Mouse (Mus musculus) limb, embryonic 12.5 days (tissue): ENCODE results near the gene Obp2a. TPM values are rescaled to one million over a fixed set of nuclear protein-coding genes. Genes with fewer than 3 reads are reported as not detected.
"Not testable (repeated sequence)": the region's sequence is repeated elsewhere in the genome, so short reads cannot be mapped to it uniquely, and the experiment has no call there.

Experiments used
- ATAC-seq: fragments of 200-750 bp; cut with Nextera tagmentation; 2 replicates; pipeline ENCODE4 v1.8.0; 2017; ENCODE audit warnings: low read depth, moderate TSS enrichment; ENCODE audit not compliant: insufficient number of reproducible peaks, insufficient read depth, low FRiP score, low TSS enrichment
- H3K27ac ChIP-seq: fragments of 300-500 bp; sonication (generic); 2 replicates; pipeline ENCODE4 v1.5.1; 2016; ENCODE audit warnings: mild to moderate bottlenecking, moderate library complexity
- H3K27me3 ChIP-seq: fragments of 300-500 bp; sonication (generic); 2 replicates; pipeline ENCODE4 v1.6.1; 2016; ENCODE audit warnings: mild to moderate bottlenecking, moderate library complexity
- H3K36me3 ChIP-seq: fragments of 300-500 bp; sonication (generic); 2 replicates; pipeline ENCODE4 v1.6.1; 2016; ENCODE audit warnings: mild to moderate bottlenecking, moderate library complexity
- H3K4me1 ChIP-seq: fragments of 300-500 bp; sonication (generic); replicated peaks from 2 replicates; pipeline ENCODE4 v1.6.1; 2016
- H3K4me2 ChIP-seq: fragments of 300-500 bp; sonication (generic); 2 replicates; pipeline ENCODE4 v1.6.1; 2016; ENCODE audit warnings: mild to moderate bottlenecking, moderate library complexity
- H3K4me3 ChIP-seq: fragments of 300-500 bp; sonication (generic); replicated peaks from 2 replicates; pipeline ENCODE4 v1.5.1; 2016; ENCODE audit warnings: mild to moderate bottlenecking
- H3K9ac ChIP-seq: fragments of 300-500 bp; sonication (generic); replicated peaks from 2 replicates; pipeline ENCODE4 v1.6.1; 2016; ENCODE audit warnings: mild to moderate bottlenecking, moderate library complexity
- H3K9me3 ChIP-seq: fragments of 300-500 bp; sonication (generic); 2 replicates; pipeline ENCODE4 v1.6.1; 2016; ENCODE audit warnings: mild to moderate bottlenecking, moderate library complexity
- WGBS: fragments of 180-500 bp; shearing (Covaris S2); methylation state at CpG from one replicate; pipeline ENCODE4 v1.1.7; 2016; 5-methylcytosine and 5-hydroxymethylcytosine counted together
- polyA plus RNA-seq: library from polyadenylated mRNA; unstranded; fragments of >200 nt; fragmentation: Nextera tagmentation; extraction: Ambion mirVana; gene quantifications from 2 replicates; pipeline ENCODE4 v1.2.1, GENCODE M21; 2016

Gene Obp2a
- polyA plus RNA-seq, 1 experiment from 2014 or later = not detected

DNA sequence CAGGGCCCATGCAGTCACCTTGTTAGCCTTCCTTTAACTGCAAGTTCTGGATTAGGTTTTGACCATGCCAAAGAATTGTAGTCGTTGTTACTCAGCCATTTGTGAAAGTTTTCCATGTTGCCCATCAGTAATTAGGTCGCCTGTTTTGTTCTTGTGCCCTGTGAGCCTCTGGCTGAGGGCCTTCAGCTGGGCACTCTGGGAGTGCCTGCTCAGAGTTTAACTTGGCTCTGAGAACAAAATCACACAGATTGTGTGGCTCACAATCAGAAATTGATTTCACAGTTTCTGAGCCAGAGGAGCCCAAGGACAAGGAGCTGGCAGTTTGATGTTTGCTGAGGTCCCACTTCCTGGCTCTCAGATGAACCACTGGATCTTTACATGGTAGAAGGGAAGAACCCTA is 9.9 kb downstream of the Obp2a start:
- H3K36me3 ChIP-seq, H3K27me3 ChIP-seq, ATAC-seq: not testable (repeated sequence)

DNA sequence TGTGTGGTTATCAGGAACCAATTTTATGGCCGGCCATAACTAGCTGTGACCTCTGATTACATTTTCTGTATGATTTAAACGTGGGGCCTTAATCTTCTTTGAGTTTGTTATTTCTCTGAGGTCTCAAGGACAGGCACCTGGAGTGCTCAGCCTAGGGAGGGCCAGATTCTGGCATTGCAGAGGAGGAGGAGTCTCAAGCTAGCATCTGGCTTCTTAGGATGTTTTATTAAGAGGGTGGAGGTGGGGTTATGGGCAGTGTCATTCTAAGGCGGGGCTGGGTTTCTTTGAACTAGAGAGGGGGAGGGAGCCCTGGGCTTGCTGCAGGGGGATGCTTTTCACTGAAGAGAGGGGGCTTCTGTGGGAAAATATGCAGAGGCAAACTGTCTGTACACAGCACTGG is 11.8 kb downstream of the Obp2a start:
- not testable (repeated sequence) for H3K4me1 ChIP-seq, H3K27me3 ChIP-seq, H3K4me2 ChIP-seq, H3K36me3 ChIP-seq, H3K4me3 ChIP-seq, H3K9ac ChIP-seq, ATAC-seq, H3K27ac ChIP-seq, H3K9me3 ChIP-seq
- 15% methylated on average over 3 of the region's 3 CpGs for WGBS

More for the DNA sequence above, 9.9 kb downstream of the Obp2a start:
- H3K4me3 ChIP-seq, H3K9me3 ChIP-seq, H3K4me2 ChIP-seq, H3K27ac ChIP-seq, H3K4me1 ChIP-seq, H3K9ac ChIP-seq: not testable (repeated sequence)
- 74% methylated on average over 2 of the region's 2 CpGs for WGBS

DNA sequence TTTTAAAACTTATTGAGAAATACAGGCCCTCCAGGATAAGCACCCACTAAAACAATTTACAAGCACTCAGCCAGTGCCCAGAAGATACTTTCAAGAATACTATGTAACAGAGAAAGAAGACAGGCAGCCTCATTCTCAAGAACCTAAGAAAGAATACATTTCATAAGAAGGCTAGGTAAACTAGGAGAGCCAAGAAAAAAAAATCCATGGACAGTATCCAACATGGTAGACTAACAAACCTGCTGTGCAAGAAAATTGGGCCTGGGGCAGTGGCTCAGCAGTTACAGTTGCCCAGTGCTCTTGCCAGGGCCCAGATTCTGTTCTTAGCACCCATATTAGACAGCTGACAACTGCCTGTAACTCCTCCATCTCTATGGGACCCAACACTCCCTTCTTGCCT is 17.4 kb downstream of the Obp2a start:
- H3K4me1 ChIP-seq = no peaks in the 10 kb centered on the region
- no peaks in the 10 kb centered on the region for H3K36me3 ChIP-seq
- no peak overlapping the region for H3K4me2 ChIP-seq
- H3K27me3 ChIP-seq = no peaks in the 10 kb centered on the region
- no peak overlapping the region for H3K4me3 ChIP-seq
- no peak overlapping the region for H3K9ac ChIP-seq
- no peak for ATAC-seq
- H3K9me3 ChIP-seq = no peaks in the 10 kb centered on the region; the same call in 1 of the 2 replicates
- H3K27ac ChIP-seq = no peak overlapping the region

DNA sequence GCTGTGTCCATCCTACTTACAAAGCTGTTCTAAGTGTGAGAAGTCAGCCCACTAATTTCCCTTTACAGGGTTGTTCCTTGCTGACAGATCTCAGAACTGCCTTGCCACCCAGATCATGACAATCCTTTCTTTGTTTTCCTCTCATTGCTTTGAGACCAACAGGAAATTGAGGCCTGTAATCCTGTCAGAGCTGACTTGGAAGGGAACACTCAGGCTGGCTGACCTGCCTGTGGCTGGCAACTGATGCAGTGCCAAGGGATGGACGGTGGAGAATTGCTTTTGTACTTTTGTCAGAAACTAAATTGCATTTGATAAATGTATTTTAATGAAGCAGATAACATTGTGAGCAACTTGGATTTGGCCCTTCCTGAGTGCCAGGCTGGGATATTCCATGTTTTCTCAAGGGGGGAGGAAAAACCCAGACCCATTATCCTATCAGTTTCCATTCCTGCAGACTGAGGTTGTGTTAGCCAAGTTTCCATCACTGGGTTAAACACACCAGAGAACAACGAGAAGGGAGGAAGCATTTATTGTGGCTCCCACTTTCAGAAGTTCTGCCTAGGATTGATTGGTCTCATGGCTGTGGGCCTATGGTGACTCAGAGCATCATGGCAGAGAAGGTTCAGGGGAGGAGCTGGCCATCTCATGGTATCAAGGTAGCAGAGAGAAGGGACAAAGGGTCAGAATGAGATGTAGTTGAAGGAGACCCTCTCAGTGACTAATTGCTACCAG is 33.5 kb downstream of the Obp2a start:
- Histone ChIP-seq H3K4me3 (no peak overlapping the region), H3K9me3 (peaks cover 5% of the 10 kb centered on the region; the same call in 1 of the 2 replicates), H3K4me2 (no peak overlapping the region), H3K4me1 (no peaks in the 10 kb centered on the region), H3K27me3 (no peaks in the 10 kb centered on the region), H3K9ac (no peak overlapping the region), H3K36me3 (no peaks in the 10 kb centered on the region), H3K27ac (no peak overlapping the region)
- 65% methylated on average over 2 of the region's 2 CpGs for WGBS
- no peak for ATAC-seq

DNA sequence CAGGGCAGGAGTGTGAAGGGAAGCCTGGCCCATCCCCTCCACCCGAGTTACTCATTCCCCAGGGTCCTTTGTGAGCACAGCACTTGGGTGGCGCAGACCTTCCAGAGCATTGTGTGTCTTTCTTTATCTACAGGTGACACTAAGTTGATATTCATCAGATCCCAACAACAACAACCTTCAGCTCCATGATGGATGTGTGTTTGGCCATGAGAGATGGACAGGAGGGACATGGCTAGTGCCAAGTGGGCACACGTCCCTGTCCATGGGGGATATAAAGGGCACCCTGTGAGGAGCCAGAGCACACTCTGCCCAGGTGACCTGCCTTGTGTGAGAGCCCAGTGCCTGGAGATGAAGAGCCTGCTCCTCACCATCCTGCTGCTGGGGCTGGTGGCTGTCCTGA is 36.9 kb downstream of the Obp2a start, which contains the start of gene Obp2b:
Obp2b (plus strand) TSS at position 301 of the 400 bp plus-strand sequence.
- H3K4me3 ChIP-seq, H3K27ac ChIP-seq, ATAC-seq, H3K9me3 ChIP-seq, H3K4me1 ChIP-seq, H3K36me3 ChIP-seq, H3K27me3 ChIP-seq, H3K4me2 ChIP-seq, H3K9ac ChIP-seq: not testable (repeated sequence)
- 81% methylated on average over 3 of the region's 3 CpGs for WGBS

DNA sequence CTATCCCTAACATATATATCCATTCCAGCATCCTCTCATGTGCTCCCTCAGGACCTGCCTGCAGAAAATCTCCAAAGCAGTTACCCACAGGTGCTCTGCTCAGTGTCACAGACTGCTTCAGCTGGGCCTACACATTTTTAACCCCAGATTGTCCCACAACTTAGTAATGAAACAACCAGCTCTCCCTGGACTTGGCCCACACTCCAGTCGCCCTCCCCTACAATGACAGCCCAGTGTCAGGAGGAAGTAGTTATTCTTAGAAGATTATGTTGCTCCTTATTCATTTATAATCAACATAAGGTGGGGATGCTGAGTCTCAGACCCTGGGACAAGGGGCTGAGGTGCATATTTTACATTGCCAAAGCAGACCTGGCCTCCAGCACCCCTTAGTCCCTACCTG is 41.8 kb downstream of the Obp2a start:
- Histone ChIP-seq H3K9ac (no peak overlapping the region), H3K4me1 (no peaks in the 10 kb centered on the region), H3K4me3 (no peak overlapping the region), H3K27ac (no peak overlapping the region), H3K36me3 (no peaks in the 10 kb centered on the region), H3K4me2 (no peak overlapping the region), H3K9me3 (no peaks in the 10 kb centered on the region), H3K27me3 (no peaks in the 10 kb centered on the region)
- no peak for ATAC-seq
- WGBS = 69% methylated on average over 1 of the region's 1 CpGs

Other genes starting within 250 kb of the Obp2a start
- 0.68 and 1.0 TPM in 2 replicates for gene Clic3, start 243.2 kb upstream of the Obp2a start, polyA plus RNA-seq
- gene Paxx, start 238.9 kb upstream of the Obp2a start, polyA plus RNA-seq = 23.2 and 23.6 TPM in 2 replicates
- gene Ptgds, start 230.0 kb upstream of the Obp2a start, polyA plus RNA-seq = 0.35 and 0.50 TPM in 2 replicates
- gene Lcn12, start 206.1 kb upstream of the Obp2a start, polyA plus RNA-seq = not detected in 2 replicates
- 68.4 and 76.8 TPM in 2 replicates for gene Fbxw5, start 199.3 kb upstream of the Obp2a start, polyA plus RNA-seq
- gene C8g, start 198.3 kb upstream of the Obp2a start, polyA plus RNA-seq = 4.0 and 6.1 TPM in 2 replicates
- gene Traf2, start 153.1 kb upstream of the Obp2a start, polyA plus RNA-seq = 36.9 and 39.2 TPM in 2 replicates
- 320 and 329 TPM in 2 replicates for gene Edf1, start 142.2 kb upstream of the Obp2a start, polyA plus RNA-seq
- 2.3 and 3.0 TPM in 2 replicates for gene Mamdc4, start 125.2 kb upstream of the Obp2a start, polyA plus RNA-seq
- gene Phpt1, start 124.8 kb upstream of the Obp2a start, polyA plus RNA-seq = 183 and 184 TPM in 2 replicates
- gene Ajm1, start 118.3 kb upstream of the Obp2a start, polyA plus RNA-seq = 0.08 and 0.23 TPM in 2 replicates
- gene Rabl6, start 91.5 kb upstream of the Obp2a start, polyA plus RNA-seq = 81.3 and 83.0 TPM in 2 replicates
- gene Ccdc183, start 82.4 kb upstream of the Obp2a start, polyA plus RNA-seq = 0.18 and 0.27 TPM in 2 replicates
- 21.9 and 22.6 TPM in 2 replicates for gene Tmem141, start 78.0 kb upstream of the Obp2a start, polyA plus RNA-seq
- 0.40 and 0.68 TPM in 2 replicates for gene Fcna, start 72.0 kb upstream of the Obp2a start, polyA plus RNA-seq
- 0.36 TPM in 1 of 2 replicates, not detected in the other for gene Lcn8, start 46.9 kb upstream of the Obp2a start, polyA plus RNA-seq
- gene Lcn5, start 42.1 kb upstream of the Obp2a start, polyA plus RNA-seq = not detected in 2 replicates
- gene Lcn6, start 23.3 kb upstream of the Obp2a start, polyA plus RNA-seq = not detected in 2 replicates
- gene Lcn10, start 17.3 kb upstream of the Obp2a start, polyA plus RNA-seq = not detected in 2 replicates
- 91.2 and 91.3 TPM in 2 replicates for gene Bmyc, start 6.7 kb downstream of the Obp2a start, polyA plus RNA-seq
- gene Obp2b, start 37.0 kb downstream of the Obp2a start, polyA plus RNA-seq = not detected in 2 replicates
- not detected in 2 replicates for gene Lcn3, start 65.5 kb downstream of the Obp2a start, polyA plus RNA-seq
- gene Lcn11, start 77.0 kb downstream of the Obp2a start, polyA plus RNA-seq = not detected in 2 replicates
- not detected in 2 replicates for gene Gm13539, start 82.2 kb downstream of the Obp2a start, polyA plus RNA-seq
- not detected in 2 replicates for gene Glt6d1, start 115.8 kb downstream of the Obp2a start, polyA plus RNA-seq
- not detected in 2 replicates for gene Lcn9, start 123.1 kb downstream of the Obp2a start, polyA plus RNA-seq
- gene Sohlh1, start 147.2 kb downstream of the Obp2a start, polyA plus RNA-seq = 0.16 TPM in 1 of 2 replicates, not detected in the other
- 0.34 and 0.49 TPM in 2 replicates for gene Kcnt1, start 163.7 kb downstream of the Obp2a start, polyA plus RNA-seq